Mouse (Mus musculus) 3134 (cell line): ENCODE data around the gene Gm45785.
A peak's percentile ranks its signal among the peaks of the same experiment; 100 is the strongest.

Source experiments
- DNase-seq: peaks from one replicate; pipeline ENCODE4 v3.0.0-alpha.2; 2011; ENCODE audit warnings: low spot score; ENCODE audit not compliant: insufficient read length; ENCODE audit errors: extremely low read depth

The Gm45785 gene

DNA sequence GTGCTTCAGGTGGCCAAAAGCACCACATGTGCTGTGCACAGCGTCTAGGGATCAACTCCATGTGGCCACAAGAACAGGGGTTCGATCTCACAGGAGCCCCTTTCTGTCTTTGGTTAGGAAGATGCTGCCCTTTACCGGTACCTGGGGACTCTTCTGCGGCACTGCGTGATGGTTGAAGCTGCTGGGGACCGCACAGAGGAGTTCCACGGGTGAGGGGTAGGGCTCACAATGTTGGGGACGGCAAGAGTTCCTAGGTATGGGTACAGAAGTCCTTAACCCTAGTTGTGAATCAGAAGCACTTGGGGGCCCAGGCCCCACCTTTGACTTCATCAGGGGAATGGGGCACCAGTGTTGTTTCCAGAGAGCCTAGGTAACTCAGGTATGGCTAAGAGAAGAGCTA is 2.6 kb upstream of the Gm45785 start:
- DNase-seq: no peak

- no peak for DNase-seq
Measured at GRCm38 (mm10) chr7:140857550-140858505, 1.7 kb upstream of the Gm45785 start, which contains the start of gene Bet1l. Gene Bet1l, minus strand, starts transcription at chr7:140857577.

DNA sequence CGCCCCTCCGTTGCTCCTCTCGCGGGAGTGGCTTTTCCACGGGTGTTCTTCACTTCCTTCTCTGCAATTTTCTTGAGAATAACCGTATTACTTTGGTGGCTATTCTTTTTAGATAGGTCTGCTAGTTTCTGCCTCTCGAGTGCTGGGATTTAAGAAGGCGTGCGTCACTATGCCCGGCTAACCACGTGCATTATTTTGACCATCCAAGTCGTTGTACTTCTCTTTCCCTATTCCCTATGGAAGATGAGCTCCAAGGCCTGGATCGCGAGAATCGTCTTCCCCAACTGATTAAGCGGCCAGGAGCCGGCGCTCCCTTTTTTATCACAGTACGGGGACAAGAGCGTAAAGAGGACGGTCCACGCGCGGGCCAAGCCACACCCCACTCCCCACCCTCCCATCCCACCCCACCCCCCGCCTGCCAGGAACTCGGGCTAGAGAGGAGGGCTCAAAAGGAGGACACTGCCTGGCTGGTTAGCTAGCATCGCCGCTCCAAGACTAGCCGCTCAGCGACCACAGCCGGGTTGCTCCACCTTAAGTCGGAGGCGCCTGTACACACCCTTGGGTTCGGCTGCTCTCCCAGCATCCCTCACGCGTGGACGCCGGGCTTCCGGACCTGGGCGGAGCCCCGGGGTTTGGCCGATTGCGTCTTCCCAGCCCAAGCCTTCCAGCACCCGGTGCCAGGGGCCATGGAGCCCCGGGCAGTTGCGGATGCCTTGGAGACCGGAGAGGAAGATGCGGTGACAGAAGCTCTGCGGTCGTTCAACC is 836 bp upstream of the Gm45785 start, which contains the start of gene Ric8a:
Ric8a (plus strand) TSS at position 173 of the 765 bp plus-strand sequence.
- DNase-seq: peak; percentile 91

DNA sequence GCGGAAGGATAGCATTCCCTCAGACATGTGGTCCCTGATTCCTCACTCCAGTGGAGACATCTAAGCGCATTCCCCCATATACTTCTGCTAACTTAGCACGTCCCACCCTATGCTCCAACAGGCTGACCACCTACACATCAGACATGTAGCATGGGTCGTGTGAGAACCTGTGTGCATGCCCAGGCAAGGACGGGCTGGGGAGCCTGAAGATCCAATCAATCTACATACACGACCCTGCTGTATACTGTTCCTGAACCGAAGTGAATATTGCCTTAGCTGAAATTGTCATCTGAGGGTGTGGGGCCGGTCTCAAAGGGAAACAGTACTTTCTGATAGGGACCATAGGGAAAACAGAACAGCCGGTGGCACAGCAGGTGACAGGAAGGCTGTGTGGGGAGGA is 950 bp downstream of the Gm45785 start:
- no peak for DNase-seq

DNA sequence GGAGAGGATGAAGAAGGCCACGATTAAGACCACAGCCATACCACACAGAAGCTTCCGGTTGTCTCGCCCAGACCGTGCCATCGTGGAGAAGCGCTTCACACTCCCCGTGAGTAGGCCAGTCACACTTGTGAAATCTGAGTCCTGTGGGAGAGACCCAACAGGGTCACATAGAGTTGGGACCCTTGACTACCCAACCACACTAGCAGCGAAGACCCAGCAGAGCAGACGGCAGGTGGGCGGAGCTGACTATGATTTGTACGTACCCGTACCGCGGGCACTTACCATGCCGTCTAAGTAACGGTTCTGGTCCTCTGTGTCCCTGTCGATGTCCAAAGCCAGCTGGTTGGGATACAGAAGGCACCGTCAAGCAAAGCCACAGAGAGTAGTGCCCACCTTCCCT is 1.6 kb downstream of the Gm45785 start:
- no peak for DNase-seq

GRCm38 (mm10) chr7:140853386-140853785 is 2.7 kb downstream of the Gm45785 start:
- DNase-seq: no peak

DNA sequence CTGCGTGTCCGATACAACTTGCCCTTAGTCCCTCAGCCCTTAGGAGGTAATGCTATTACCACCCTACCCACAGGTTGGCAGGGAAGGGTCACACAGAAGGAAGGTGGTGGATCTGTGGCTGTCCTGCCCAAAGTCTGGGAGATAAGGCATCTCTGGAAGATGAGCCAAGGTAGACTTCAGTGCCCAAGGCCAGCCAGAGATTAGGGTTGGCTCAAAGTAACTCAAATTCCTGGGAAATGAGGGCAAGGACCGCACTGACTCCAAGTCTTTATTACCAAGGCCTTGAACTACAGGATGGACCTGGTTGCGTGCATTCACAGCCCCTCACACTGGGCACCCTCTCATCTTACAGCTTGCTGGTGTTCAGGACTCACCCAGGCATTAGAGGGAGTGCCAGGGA is 4.2 kb downstream of the Gm45785 start:
- DNase-seq: no peak

- no peak for DNase-seq
Measured at GRCm38 (mm10) chr7:140848591-140848990, 7.5 kb downstream of the Gm45785 start.

DNA sequence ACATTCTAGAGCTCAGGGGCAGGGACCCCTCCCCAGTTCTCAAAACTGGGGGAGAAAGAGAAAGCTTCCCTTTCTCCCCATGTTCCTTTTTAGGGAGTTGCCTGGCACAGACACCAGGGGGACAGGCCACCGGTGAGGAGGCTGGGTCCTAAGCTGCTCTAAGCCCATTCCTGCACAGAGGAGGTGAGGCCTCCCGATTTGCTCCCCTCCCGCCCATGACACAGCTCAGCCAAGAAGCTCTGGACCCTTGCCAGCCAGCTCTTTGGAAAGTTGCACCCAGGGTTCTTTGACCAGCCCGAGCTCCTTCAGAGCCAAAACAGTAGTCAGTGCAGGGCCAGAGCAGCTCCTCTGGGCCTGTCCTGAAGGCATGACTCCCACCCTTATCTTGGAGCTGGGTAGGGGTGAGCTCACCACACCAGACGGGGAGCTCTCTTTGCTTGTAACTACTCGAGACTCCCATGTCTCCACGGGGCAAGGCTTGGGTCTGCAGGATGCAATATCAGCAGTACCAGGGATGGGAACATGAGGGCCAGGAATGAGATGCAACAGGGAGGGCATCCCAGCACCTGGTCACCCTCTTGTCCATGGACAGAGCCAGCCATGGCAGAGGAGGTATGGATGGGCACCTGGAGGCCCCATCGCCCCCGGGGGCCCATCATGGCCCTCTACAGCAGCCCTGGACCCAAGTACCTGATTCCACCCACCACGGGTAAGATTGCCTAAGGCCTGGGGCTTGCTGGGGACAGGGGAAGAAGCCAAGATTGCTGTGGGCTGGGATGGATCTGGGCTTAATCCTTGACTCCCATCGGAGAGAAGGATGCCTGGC is 8.2 kb downstream of the Gm45785 start, which contains the start of gene Odf3:
Odf3 (plus strand) TSS at position 51 of the 826 bp plus-strand sequence.
- no peak for DNase-seq

DNA sequence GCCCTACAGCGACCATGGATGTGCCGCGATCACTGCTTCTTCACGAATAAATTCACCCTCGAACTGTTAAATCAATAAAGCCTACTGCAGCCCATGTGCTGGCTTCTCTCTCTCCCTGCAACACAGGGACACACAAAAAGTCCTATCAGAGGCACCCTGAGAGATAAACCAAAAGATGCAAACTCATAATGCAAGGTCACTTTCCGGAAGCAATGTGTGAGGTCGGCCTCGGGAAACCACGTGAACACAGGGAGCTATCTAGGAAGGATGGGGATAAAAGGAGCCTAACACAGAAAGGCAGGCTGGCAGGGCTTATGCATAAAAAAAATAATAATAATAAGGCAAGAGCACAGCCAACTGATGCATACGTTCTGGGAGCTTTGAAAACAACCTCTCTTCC is 9.5 kb downstream of the Gm45785 start:
- no peak for DNase-seq

DNA sequence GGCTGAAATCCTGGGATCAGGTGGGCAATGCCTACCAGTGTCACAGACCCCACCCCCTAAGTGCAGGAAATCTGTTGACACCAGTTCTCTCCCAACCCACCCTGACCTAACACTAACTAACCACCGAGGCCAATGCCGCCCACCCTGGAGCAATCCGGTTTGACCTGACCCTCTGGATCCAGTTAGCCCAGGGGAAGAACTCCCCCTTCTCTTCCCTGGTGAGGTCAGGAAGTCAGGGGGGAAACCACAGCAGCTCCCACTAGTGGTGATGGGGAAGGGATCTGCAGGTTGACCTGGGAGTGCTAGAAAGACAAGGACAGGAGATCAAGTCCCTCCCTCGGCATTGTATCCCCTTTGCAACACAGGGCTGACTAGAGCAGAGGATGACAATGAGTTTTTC is 10.4 kb downstream of the Gm45785 start:
- no peak for DNase-seq

DNA sequence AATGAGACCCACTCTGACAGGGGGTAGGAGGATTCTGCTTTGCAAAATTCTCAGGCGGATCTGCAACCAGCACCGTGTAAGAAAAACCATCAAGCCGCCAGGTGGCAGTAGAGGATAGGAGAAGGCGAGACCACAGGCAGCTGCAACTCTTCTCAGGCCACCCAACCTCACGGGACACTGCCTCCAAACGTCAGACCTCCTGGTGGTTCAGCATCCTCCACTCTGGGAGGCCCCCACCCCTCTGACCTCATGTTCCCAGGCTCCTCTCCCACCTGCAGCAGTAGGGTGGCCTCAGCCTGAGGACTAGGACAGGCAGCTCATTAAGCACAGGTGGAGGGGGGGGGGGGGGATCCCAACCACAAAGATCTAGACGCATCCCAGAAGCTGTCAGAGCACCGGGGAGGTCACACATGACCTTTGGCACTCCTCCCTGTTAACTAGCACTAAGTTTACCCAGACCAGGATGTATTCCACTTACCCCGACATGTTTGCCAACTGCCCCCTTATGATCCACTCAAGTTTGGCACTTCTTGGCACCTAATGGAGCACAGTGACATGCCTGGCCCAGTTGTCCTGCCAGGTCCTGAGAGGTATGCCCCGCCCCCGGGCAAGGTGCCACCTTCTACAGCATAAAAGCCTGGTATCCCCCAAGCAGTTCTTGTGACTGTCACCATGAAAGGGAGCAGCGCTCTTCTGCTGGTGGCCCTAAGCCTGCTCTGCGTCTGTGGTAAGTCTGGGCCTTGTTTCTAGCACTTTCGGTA is 11.0 kb downstream of the Gm45785 start, which contains the start of gene Scgb1c1:
Scgb1c1 (plus strand) TSS at position 643 of the 761 bp plus-strand sequence.
- peak; percentile 55 for DNase-seq

DNA sequence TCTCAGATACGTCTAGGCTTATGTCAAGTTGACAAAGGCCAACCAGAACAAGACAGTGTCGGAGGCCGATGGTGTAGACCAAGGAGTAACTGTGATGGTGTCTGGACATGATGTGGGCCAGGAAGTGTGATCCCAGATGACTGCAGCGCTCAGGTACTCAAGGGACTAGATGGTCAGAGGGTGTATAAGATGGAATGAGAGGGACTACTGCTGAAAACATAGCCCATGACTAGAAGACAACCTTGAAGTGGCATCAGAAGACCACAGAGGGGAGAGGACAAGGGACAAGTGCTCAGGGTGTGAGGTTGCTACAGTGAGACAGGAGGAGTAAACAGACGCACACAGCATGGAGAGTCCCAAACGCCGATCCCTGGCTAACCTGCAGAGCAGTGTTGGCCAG is 12.3 kb downstream of the Gm45785 start:
- no peak for DNase-seq

- DNase-seq: no peak
Measured at GRCm38 (mm10) chr7:140840750-140841735, 15.1 kb downstream of the Gm45785 start.

DNA sequence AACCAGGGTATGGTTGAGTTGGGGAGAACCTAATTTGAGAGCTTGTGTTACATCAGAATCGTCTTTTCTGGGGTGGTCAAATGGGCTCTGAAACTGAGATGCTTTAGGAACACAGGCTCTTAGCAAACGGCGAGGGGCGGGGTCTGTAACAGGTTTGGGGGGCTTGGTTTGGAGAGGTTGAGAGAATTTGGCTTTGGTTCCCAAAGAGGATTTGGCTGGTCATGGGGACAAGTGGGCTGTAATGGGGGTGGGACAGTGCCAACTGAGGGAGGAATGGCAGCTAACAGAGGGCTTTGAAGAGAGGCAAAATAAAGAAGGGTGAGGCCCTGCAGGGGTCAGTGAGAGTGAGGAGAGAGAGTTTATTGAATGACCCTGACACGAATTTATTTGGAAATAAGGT is 16.6 kb downstream of the Gm45785 start:
- DNase-seq: no peak

DNA sequence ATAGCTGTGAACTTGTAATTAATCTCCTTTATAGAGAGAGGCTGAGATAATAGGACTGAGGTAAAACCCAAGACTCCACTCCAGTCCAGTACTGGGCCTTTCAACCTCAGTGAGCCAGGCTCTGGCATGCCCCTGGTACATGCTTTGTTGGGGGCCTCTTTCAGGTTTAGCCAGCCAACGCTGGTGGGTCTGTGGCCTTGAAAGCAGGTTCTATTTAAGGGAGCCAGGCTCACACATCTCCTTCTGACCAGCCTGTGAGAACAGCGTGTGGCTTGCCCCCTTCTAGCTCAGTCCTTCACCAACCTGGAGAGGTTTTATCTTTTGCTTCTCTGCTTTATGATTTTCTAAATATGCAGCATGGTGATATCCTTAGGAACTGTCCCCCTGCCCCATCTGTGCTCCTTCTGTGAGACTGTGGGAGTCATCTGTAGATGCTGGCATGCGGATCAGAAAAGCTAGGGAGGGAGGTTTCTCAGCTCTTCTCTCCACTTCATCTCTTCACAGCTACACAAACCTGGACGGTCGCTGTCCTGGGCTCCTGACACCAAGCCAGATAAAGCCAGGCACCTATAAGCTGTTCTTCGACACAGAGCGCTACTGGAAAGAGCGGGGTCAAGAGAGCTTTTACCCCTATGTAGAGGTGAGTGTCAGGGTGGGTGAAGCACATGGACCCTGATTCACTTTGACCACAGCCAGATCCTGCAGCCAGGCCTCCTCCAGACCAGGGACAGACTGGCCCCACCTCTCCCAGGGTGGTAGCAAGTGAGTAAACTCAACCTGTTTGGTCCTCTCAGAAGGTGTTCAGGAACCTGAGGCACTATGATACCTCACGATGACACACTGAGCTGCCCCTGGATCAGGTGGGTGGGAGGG is 19.7 kb downstream of the Gm45785 start:
- no peak for DNase-seq

DNA sequence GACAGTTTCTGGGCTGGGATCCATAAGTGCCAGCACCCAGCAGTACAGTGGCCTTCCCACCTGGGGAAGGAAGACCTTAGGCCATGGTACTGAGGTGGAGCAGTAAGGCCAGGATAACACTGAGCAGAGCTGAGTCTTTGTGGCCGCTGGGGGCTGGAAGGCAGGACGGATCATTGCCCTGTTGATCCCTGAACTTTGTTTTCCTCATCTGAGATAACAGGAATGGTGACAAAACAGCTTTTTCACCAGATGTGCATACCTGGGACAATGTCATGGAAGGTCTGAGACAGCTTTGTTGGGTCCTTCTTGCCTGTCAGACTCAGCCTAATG is 20.4 kb downstream of the Gm45785 start:
- no peak for DNase-seq
